Mouse (Mus musculus): ENCODE results near the gene Atp1b3.
"Not testable (repeated sequence)": the region's sequence is repeated elsewhere in the genome, so short reads cannot be mapped to it uniquely, and the experiment has no call there.

Atp1b3 gene

DNA sequence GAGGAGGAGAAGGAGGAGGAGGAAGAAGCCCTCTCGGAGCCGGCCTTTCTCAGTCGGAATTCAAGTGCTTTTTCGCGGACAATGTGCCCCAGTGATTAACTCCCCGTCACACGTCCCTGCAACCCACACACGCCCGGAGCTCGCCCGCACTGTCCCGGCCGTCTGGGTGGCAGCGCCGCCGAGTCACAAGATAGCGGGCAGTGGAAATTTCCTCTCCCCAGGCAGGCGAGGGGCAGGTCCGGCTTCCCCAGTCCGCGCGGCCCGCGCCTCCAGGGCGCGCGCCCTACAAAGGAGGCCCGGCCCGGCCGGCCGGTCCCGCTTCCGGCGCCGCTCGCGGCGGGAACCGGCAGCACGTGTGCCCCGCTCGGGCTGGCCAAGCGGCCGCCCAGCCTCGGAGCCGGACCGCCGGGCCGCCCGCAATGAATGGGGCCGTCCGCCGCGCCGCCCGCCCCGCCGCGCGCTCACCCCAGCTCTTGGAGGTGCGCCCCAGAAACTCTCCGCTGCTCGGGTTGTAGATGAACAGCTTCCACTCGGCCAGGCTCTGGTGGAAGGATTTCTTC, 581 bp downstream of the Atp1b3 start:
- DNase-seq = peak; percentile 66

DNA sequence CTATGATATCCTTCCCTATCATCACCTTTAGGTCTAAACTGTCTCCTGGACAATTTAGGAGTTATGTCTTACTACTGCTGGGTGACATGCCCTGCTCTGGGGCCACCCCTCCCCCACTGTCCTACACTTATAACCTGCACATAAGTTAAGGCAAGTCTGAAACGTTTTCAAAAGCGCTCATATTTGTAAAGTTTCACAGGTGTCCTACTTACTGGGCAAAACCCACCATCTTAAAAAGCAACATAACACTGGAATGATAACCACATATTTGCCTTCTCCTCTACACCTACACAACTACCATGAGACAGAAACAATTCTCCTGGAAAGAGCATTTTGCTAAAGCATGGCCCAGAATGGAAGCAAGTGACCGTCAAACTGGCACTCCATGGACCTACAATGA, 4.2 kb downstream of the Atp1b3 start:
- no peak for DNase-seq

DNA sequence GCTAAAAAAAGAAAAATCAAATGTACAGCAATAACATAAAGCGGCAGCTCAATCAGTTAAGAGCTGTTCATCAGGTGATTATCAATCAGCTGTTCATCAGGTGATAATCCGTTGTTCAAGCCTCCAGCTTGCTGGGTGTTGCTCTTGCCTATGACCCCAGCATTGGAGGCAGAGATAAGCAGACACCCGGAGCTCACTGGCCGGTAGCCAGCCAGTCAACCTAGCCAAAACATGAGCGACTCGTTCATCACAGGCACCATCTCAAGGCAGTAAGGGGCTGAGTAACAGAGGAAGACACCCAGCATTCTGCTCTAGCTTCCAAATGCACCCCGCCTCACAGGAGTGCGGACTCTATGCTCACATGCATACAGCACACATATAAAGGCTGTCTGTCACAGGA, 10.4 kb downstream of the Atp1b3 start:
- no peak for DNase-seq

DNA sequence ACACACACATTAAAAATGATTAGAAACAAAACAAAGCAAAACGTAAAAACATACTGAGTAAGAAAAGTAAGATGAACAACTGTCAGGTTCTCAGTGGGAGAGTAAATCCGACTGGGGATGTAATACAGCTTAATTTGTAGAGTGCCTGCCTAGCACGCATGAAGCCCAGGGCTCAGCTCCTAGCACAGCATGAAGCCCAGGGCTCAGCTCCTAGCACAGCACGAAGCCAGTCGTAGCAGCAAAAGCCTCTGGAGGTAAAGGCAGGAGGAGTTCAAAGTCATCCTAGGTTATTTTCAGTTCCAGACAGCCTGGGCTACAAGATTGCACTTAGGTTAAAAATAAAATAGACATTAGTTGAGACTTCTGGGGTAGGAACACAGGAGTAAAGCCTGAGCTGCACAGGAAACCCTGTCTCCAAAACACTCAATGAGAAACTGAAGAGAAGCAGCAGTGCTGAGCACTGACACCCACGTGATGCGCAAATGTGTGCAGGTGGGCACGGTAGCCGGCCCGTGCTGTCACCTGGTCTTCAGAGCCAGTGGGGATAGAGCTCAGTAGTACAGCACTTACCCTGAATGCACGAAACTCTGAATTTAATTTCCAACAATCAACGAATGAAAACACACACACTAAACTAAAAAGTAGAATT, 11.0 kb downstream of the Atp1b3 start:
- no peak for DNase-seq

DNA sequence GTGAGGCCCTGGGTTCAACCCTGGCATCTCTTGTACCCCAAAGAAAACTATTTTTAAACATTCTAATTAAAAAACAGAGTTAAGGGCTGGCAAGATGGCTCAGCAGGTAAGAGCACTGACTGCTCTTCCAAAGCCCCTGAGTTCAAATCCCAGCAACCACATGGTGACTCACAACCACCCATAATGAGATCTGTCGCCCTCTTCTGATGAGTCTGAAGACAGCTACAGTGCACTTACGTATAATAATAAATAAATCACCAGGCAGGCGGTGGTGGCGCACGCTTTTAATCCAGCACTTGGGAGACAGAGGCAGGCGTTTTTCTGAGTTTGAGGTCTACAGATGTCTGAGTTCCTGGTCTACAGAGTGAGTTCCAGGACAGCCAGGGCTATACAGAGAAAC, 12.5 kb downstream of the Atp1b3 start:
- not testable (repeated sequence) for DNase-seq

DNA sequence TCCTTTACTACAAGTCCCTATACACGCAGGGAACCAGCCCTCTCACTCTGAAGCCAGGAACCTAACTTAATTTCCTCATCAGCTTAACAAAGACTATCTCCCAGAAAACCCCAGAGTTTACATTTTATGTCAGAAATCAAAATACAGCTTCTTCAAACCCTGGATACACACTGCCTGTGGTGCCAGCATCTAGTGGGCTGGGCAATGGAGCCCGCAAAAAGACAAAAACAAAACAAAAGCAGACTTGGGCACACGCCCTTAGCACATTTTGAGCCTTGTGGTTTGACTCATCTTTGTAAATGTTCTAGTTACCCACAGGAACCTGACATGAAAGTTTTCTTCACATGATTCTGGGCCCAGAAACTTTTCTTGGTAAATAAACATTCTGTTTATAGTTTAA, 13.8 kb downstream of the Atp1b3 start:
- no peak for DNase-seq

DNA sequence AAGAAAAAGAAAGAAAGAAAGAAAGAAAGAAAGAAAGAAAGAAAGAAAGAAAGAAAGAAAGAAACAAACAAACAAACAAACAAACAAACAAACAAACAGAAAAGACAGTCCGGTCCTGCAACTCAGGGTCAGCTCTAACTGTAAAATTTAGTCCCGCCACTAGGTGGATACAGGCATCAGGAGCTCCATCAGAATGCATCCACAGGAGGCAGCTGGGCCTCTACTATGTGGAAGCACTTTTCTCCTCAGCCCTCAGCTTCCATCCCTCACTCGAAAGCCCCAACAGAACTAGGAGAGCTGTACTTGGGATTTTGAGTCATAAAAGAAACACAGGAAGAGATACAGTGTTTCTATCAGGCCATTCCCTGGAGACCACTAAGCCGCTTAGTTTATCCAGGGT, 14.2 kb downstream of the Atp1b3 start:
- peak; percentile 82 for DNase-seq

DNA sequence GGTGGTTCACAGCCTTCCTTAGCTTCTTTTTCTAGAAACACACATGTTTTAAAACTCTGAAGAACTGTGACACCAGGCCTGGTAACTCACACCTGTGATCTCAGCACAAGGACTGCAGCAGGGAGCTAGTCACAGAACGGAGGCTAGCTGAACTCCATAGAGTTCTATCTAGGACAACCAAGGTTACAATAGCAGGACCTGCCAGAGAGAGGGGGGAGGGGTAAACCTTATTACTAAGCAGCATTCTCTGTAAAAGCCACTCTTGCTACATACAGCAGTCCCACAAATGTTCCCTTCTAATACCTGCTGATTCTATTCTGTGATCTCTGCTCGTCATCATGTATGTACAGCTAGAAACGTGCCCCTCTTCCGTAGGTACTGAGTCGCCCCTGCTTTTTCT, 15.4 kb downstream of the Atp1b3 start:
- DNase-seq = no peak

DNA sequence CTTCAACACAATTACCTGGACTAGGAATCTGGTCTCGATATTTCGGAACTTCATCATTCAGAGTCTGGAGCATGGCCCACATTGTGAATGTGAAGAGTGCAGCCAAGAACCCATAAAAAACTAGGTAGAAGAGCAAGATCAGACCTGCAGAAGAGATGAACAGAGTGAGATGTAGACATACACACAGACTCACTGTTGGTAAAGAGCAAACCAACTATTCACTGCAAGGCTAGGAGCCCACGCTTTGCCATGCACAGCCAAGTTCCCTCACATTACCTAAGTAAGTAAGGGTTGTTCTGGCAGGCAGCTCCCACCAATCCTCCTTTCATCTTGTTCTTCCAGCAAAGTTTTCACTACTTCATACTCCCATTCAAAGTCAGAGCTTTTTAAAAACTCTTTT, 18.5 kb downstream of the Atp1b3 start:
- DNase-seq = no peak

DNA sequence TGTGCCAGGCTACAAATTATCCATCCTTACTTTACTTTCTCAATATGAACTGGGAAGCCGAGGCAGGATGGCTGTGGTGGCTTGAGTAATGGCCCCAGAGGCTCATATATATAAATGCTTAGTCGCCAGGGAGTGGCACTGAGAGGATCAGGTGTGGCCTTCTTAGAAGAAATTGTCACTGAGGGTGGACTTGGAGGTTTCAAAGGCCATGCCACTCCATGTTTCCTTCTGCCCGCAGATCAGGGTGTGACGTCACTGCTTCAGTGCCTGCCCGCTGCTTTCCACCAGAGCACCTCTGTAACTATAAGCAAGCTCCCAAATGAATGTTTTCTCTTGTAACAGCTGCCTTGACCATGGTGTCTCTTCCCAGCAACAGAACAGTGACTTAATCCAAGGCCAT, 33.1 kb downstream of the Atp1b3 start:
- DNase-seq = no peak

DNA sequence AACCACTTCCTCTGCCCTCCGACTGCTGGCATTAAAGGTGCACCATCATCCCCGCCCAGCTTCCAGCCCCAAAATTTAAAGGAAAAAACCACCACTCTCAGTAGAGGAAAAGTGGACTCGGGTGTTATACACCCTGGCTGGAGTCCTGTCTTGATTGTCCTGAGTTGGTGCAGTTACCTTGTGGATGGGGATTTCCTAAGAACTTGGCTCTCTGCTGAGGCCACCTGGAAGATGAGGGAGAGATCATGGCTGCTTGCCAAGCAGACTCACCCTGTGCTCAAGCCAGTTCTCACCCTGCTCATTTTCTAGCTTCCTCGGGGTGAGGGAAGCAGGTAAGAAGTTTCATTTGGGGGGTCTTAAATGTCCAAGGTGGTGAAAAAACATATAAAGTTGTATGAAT, 36.0 kb downstream of the Atp1b3 start:
- no peak for DNase-seq

DNA sequence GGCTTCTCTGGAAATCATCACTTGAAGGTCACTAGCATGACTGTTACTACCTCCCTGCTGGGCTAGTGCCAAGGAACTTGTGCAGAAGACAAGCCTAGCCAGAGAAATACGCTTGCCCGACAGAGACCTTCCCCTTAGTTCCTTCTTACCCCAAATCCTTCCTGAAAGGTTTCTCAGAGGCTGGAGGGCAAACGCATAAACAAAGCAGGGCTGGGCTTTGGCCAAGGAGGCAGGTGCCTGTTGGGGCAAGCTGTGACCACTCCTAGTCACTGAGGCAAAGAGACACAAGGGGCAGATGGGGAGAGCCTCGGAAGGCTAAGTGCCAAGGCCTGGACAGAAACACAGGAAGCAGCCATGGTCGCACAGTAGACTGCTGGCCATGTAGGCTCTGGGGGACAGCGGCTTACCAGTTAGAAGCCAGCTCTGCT, 37.7 kb downstream of the Atp1b3 start:
- peak; percentile 21 for DNase-seq

DNA sequence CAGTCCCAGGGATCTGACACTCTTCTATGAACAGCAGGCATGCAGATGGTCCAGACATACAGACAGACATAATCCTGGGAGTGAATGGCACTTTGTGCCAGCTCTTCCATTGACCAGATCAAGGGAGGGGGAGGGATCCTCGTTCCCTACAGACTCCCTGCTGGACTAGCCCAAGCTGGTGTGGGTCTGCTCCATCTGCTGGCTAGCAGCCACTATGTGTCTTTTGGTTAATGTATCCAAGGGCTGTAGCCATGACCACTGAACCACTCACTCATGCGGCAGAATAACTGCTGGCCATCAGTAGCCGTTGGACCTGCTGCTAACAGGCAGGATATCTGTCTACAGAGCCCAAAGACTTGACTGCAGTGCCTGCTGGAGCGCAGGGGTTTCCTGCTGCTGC, 39.7 kb downstream of the Atp1b3 start:
- peak; percentile 44 for DNase-seq

DNA sequence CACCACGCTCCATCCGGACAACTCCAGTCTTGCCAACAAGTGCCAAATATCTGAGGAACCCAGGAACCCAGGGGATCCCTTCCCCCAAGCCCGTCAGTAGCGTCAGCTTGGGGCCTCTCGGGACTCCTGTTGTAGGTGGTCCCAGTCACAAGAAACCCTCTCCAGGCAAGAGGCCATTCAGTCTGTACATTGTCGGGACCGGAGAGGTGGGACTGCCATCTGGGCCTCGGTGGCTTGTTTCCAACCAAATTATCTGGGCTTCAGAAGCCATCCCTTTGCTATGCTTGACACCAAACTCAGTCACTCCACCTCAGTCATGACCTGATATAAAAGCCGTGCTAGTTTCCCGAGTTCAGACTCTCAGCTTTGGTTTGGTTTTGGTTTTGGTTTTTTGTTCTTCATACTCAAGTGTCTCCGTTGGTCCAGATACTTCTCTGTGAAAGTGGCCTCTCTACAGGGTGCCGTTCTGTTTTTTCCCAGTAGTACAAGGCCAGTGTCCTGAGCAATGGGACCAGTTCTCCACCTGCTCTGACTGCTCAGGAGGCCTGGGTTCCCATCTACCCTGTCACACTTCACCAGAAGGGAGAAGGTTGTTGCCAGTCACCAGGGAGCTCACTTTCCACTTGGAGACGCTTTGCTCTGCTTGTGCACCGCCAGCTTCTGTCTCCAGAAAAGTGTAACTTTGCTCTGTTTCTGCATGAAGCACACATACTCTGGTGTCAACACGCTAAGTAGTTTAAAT, 41.7 kb downstream of the Atp1b3 start:
- no peak for DNase-seq

DNA sequence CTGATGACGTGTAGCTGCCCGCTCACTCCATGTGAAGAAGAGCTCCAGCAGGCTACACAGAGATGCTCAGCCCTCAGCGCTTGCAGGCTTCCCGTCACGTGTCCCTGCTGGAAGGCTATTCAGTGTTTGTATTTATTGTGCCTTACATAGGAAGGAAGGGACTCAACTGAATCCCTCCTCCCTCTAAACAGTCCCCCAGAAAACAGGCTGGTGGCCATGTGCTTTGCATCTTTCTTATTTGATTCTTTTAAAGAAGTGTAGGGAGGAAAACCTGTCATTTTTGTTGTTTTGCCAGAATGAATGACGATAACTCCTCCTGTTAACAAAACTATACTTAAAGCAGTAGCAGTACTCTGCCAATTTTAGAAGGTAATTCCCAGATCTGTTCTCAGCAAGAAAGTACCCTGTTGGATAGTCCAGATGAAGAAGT, 43.7 kb downstream of the Atp1b3 start:
- DNase-seq = no peak

DNA sequence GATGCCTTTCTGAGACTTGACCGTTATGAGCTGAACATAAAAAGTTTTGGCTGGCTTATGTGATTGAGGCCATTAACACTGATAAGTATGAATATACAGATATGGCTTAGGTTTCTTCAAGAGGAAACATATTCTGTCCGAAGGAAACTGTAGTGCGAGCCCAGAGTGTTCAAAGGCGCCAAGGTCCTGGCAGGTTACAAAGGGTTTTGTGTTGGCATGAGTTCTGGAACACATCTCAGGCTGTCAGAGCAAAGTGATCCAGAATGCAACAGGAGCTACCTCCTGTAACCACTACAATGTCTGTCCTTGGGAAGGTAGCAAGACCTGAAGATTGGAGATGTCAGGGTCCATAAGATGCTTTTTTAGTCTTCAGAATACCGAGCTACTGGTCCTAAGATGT, 44.9 kb downstream of the Atp1b3 start:
- DNase-seq = no peak

DNA sequence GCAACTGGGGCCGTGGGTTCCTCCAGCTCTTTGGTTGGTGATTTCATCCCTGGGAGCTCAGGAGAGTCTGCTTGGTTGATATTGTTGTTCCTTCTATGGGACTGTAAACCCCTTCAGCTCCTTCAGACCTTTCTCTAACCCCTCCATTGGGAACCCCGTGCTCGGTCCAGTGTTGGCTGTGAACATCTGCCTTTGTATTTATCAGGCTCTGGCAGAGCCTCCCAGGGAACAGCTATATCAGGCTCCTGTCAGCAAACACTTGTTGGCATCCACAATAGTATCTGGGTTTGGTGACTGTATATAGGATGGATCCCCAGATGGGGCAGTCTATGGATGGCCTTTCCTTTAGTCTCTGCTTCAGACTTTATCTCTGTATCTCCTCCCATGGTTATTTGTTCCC, 52.2 kb downstream of the Atp1b3 start:
- DNase-seq = no peak

DNA sequence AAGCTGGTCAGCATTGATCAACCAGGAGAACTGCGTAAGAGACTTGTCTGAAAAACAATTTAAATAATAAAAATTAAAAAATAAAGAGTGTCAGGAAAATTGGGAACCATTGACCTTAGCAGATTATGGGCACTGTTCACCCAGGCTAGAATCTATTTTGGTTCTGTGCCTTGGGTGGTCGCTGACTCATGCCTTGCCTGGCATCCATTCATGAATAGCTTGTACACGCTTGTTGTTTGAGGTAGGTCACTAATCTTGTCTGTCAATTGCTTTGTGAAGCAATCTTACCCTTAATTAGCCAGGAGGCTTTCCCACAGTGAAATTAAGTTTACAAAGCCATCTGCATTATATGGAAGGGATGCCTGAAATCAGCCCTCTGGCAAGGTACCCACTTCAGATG, 55.4 kb downstream of the Atp1b3 start:
- no peak for DNase-seq

DNA sequence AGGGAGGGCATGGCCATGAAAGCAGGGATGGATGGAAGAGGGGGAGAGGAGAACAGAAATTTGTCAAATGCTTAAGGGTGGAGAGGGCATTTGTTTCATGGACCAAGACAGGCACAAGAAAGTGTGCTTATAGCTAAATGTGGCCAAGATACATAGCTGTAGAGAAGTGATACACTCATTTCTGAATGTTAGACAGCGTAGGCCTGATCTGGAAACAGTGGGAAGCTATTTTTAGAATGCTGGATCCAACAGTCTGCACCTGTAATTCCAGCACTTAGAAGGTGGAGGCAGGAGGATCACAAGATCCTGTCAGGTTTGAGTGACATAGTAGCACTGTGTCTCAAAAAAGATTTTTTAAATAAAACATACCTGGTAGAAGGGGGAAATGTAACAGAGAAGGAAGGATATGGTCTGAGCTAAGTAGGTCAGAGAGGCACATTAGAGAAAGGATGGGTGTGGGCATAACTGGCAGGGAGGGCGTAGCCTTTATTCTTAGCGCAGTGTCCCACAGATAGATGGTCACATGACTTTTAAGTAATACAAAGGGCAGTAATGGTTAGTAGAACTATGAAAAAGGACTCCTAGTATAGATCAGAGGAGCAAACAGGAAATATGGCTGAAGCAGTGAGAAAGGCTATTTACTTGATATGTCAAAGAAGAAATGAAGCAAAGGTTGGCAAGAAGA, 64.8 kb downstream of the Atp1b3 start:
- no peak for DNase-seq

DNA sequence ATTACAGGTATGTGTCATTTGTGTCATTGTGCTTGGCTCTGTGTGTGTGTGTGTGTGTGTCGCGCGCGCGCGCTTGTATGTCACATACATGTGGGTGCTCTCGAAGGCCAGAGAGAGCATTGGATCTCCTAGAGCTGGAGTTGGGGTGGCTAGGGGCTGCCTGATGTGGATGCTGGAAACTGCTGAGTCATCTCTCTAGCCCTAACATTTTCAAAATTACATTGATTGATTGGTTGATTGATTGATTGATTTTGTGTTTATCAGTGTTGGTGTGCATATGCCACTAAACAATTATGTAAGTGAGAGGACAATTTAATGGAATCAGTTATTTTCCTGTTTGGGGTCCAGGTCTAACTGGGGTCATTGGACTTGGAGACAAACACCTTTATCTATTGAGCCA, 72.1 kb downstream of the Atp1b3 start:
- DNase-seq = no peak

DNA sequence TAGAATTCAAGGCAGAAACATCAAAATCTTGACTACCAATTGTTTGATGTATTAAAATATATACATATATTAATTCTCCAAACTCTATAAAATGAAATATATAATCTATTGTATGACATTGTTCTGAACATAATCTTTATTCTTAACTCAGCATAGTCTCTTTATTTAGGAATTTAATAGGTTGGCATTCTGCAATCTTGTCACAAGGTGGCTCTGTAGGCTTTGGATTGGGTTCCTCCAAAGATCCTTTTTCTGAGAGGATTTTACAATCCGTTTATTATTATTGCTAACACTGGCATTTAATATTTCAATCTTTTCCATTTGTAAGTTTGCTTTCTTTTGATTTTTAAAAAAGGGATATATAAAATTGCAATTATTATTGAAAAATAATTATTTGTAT, 79.3 kb downstream of the Atp1b3 start:
- peak; percentile 5 for DNase-seq

All from kidney, adult 9 months (tissue).